Mouse (Mus musculus) intestine, embryonic 15.5 days (tissue): ENCODE data around the gene Tmem56. TPM values are rescaled to one million over a fixed set of nuclear protein-coding genes. Genes with fewer than 3 reads are reported as not detected.

Experiments
- ATAC-seq: fragments of 200-750 bp; cut with Nextera tagmentation; 2 replicates; pipeline ENCODE4 v1.8.0; 2017; ENCODE audit warnings: moderate TSS enrichment, moderate library complexity
- H3K27ac ChIP-seq: fragments of 300-500 bp; sonication (generic); 2 replicates; pipeline ENCODE4 v1.5.1; 2015; ENCODE audit warnings: mild to moderate bottlenecking, inconsistent platforms
- H3K27me3 ChIP-seq: fragments of 300-500 bp; sonication (generic); replicated peaks from 2 replicates; pipeline ENCODE4 v1.6.1; 2015; ENCODE audit warnings: inconsistent platforms
- H3K36me3 ChIP-seq: fragments of 300-500 bp; sonication (generic); 2 replicates; pipeline ENCODE4 v1.6.1; 2015; ENCODE audit warnings: inconsistent platforms
- H3K4me1 ChIP-seq: fragments of 300-500 bp; sonication (generic); replicated peaks from 2 replicates; pipeline ENCODE4 v1.6.1; 2015; ENCODE audit warnings: inconsistent platforms
- H3K4me2 ChIP-seq: fragments of 300-500 bp; sonication (generic); replicated peaks from 2 replicates; pipeline ENCODE4 v1.6.1; 2015; ENCODE audit warnings: mild to moderate bottlenecking, inconsistent platforms
- H3K4me3 ChIP-seq: fragments of 300-500 bp; sonication (generic); replicated peaks from 2 replicates; pipeline ENCODE4 v1.5.1; 2015; ENCODE audit warnings: inconsistent platforms
- H3K9ac ChIP-seq: fragments of 300-500 bp; sonication (generic); 2 replicates; pipeline ENCODE4 v1.6.1; 2015; ENCODE audit warnings: inconsistent platforms
- H3K9me3 ChIP-seq: fragments of 300-500 bp; sonication (generic); 2 replicates; pipeline ENCODE4 v1.6.1; 2016; ENCODE audit warnings: inconsistent platforms
- WGBS: fragments of 180-500 bp; shearing (Covaris S2); methylation state at CpG from one replicate; pipeline ENCODE4 v1.1.7; 2015; 5-methylcytosine and 5-hydroxymethylcytosine counted together
- polyA plus RNA-seq: library from polyadenylated mRNA; unstranded; fragments of >200 nt; fragmentation: Nextera tagmentation; extraction: Ambion mirVana; gene quantifications from 2 replicates; pipeline ENCODE4 v1.2.1, GENCODE M21; 2015

Gene Tmem56
- polyA plus RNA-seq, 1 experiment from 2014 or later = 1.2 TPM

DNA sequence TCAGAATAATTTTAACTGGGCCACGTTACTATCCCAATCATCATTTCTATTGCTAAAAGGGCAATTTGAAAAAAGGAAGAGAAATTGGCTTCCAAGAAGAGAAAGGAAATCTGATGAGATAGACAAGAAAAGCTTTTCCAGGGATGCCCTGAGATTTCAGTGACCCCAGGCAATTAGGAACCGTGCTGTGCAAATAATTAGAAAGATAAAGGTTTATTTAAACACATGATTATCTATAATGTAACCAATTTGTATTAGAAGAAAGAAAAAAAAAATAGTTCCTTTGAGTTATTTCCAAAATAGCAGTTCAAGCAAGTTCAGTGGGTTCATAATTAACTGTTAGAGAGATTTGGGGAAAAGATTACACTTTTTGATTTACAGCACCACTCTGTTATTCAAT lies 110.2 kb downstream of the Tmem56 start:
- Histone ChIP-seq H3K27me3 (no peaks in the 10 kb centered on the region), H3K36me3 (no peaks in the 10 kb centered on the region), H3K27ac (no peak overlapping the region), H3K9me3 (no peaks in the 10 kb centered on the region), H3K4me2 (no peak overlapping the region), H3K9ac (no peak overlapping the region), H3K4me3 (no peak overlapping the region), H3K4me1 (no peaks in the 10 kb centered on the region)
- no peak for ATAC-seq
- WGBS = 76% methylated on average over 2 of the region's 2 CpGs

DNA sequence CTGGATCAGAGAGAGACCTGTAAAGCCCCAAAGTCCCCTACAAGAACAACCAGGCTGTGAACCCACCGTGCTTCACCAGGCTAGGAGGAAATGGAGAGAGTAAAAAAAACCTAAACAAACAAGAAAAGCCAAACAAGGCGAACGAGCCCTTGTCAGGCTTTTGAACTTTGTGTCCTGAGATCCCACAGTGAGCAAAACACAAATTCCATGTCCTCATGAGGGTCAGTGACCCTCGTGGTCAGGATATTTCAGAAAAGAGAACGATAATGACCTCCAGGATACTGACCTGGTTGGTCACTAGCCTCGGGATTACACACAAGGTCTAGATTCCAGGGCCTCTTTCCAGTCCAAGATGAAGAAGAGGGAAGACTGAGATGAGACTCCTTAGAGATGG lies 111.0 kb downstream of the Tmem56 start:
- Histone ChIP-seq H3K27me3 (no peaks in the 10 kb centered on the region), H3K9ac (no peak overlapping the region), H3K36me3 (no peaks in the 10 kb centered on the region), H3K27ac (no peak overlapping the region), H3K4me3 (peak overlapping the region; percentile 68), H3K9me3 (no peaks in the 10 kb centered on the region), H3K4me1 (no peaks in the 10 kb centered on the region), H3K4me2 (peak overlapping the region; percentile 80)
- WGBS = 38% methylated on average over 6 of the region's 6 CpGs
- ATAC-seq = no peak

DNA sequence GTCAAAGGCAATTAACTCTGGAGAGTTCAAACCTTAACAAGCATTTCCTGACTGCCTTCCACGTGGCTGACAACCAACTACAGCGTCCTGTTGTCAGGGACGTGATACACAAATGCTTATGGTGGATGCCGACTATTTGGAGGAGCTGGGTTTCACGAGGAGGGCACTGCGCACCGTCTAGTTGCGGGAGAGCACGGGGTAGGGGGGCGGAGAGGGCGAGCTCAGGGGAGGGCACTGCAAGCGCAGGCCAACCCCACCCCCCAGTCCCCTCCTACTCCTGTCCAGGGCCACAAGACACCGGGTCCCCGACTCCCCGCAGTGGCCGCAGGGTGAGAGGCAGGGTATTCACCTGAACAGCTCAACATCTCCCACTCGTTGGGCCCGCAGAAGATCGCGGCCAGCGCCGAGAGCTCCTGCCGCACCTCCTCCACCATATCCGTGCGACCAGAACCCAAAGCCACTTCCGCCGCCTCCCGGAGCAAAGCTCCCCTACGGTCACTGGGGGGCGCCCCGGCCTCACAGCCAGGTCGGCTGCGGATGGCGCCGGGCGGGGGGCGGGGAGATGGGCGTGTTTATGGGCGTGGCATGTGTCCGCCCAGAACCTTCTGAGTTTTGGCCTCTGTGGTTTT lies 111.5 kb downstream of the Tmem56 start, which contains the start of gene Rwdd3:
Gene Rwdd3, minus strand, starts transcription at position 453 of the 629 bp plus-strand sequence.
- Histone ChIP-seq H3K4me3 (peak within 1 kb of the TSS; percentile 68), H3K4me1 (no peaks in the 10 kb centered on the region), H3K36me3 (no peaks in the 10 kb centered on the region), H3K4me2 (peak within 1 kb of the TSS; percentile 80), H3K9me3 (no peaks in the 10 kb centered on the region), H3K9ac (peak within 1 kb of the TSS; percentile 71), H3K27me3 (no peaks in the 10 kb centered on the region), H3K27ac (peak within 1 kb of the TSS; percentile 78; the same call in 1 of the 2 replicates)
- under 1% methylated on average over 40 of the region's 40 CpGs for WGBS
- ATAC-seq = peak; percentile 98

DNA sequence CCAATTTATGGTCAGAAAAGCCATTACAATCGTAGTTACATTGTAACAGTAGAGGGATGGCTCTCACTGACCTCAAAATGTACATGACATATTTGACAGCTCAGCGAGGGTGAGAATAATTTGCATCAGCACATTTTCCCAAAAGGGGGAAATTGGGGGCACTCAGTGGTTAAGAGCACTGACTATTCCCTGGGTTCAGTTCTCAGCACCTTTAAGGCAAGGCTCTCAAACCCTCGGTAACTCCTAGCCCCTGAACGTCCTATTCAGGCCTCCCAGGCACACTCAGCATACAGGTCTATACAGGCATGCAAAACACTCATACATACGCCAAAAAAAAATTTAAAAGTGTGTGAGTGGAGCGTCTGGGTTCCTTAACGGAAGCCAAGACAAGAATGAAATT lies 112.3 kb downstream of the Tmem56 start:
- H3K36me3 ChIP-seq = no peaks in the 10 kb centered on the region
- no peaks in the 10 kb centered on the region for H3K27me3 ChIP-seq
- H3K4me2 ChIP-seq = peak overlapping the region; percentile 80
- H3K9ac ChIP-seq = no peak overlapping the region; the same call in 1 of the 2 replicates
- WGBS = 50% methylated on average over 7 of the region's 7 CpGs
- ATAC-seq = no peak
- peak overlapping the region; percentile 68; the same call in 1 of the 2 replicates for H3K4me3 ChIP-seq
- H3K4me1 ChIP-seq = no peaks in the 10 kb centered on the region
- H3K9me3 ChIP-seq = no peaks in the 10 kb centered on the region
- no peak overlapping the region for H3K27ac ChIP-seq

DNA sequence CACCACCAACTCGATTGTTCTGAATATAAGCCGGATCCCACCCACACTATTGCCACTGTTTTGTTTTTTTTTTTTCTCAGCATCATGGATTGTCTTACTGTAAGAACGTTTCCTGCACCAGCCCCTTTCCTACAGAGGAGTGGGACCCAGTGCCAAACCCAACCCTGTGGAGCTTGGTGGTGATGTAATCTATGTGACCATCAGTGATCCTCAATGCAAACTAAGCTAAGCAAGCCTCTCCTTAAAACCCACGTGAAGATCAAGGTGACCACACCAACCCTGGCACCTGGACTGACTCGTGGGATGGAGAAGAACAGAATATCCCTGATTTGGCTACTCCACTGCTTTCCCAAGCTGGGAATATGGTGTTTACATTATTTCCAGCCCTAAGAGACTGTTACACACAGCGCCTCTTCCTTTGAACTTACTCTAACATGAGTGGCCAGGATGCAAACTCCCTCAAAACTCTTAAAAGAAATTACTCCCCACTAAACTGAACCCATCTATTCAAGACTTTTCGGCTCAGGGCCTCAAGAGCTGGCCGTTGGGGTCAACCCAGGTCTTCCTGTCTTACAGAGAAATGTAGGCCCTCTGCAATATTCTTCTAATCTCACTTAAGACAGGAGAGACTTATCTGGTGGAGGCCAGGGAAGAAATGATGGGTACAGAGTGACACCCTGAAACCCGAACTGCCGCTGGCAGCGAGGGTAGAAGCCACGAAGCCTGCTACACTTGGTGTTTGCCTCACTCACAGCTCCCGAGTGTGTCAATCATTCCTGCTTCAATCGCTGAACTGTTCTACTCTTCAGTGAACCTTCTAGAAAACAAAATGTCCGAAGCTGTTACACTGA lies 113.6 kb downstream of the Tmem56 start:
- Histone ChIP-seq H3K27me3 (no peaks in the 10 kb centered on the region), H3K27ac (no peak overlapping the region), H3K4me2 (no peak overlapping the region), H3K9ac (no peak overlapping the region), H3K9me3 (no peaks in the 10 kb centered on the region), H3K36me3 (no peaks in the 10 kb centered on the region), H3K4me1 (no peaks in the 10 kb centered on the region), H3K4me3 (no peak overlapping the region)
- ATAC-seq = no peak
- WGBS = 72% methylated on average over 15 of the region's 15 CpGs

DNA sequence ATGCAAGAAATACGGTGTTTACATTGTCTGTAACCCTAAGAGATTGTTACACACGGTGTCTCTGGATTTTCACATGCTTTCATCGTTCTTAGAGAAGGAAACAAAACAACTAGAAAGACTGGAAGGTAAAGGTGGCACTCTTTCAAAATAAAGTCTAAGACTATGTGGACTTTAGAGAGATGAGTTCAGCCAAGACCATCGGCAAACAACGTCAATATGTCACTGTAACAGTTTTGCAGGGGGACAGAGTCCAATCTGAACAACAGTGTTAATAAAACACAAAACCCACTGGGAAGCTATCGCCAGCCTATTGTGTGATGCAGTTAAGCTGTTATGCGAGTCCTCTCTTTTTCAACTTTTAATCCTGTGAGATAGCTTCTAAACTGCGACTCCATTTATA lies 114.3 kb downstream of the Tmem56 start:
- H3K4me1 ChIP-seq = no peaks in the 10 kb centered on the region
- WGBS = 72% methylated on average over 8 of the region's 8 CpGs
- ATAC-seq = no peak
- no peak overlapping the region for H3K9ac ChIP-seq
- no peak overlapping the region for H3K4me2 ChIP-seq
- no peak overlapping the region for H3K27ac ChIP-seq
- no peaks in the 10 kb centered on the region for H3K9me3 ChIP-seq
- H3K36me3 ChIP-seq = no peaks in the 10 kb centered on the region
- H3K27me3 ChIP-seq = no peaks in the 10 kb centered on the region
- H3K4me3 ChIP-seq = no peak overlapping the region

DNA sequence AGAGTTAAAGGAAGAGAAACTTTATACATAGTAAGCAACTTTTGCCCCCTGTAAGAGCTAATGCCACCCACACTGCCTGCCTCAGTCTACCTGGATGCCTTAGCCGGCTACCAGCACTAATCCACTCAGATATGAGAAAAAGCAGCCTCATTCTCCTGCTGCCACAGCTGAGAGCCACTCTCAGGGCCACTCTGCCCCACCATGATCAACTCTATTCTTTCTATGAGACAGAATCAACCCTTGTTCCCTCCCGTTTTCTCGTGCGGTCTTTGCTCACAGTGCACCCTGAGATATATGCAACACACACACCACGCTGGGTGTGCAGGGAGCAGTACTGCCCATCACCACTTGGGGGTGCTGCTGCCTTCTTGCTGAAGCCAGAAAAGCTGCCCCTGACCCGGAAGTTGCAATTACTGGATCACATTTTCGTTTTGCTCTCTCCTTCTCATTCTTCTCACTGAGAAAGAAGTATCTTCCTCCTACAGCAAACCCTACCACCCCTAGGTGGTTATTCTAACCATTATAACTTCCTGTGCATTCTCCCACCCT lies 119.6 kb downstream of the Tmem56 start:
- Histone ChIP-seq H3K4me1 (no peaks in the 10 kb centered on the region), H3K4me3 (no peak overlapping the region), H3K4me2 (no peak overlapping the region), H3K27ac (no peak overlapping the region), H3K9me3 (no peaks in the 10 kb centered on the region), H3K27me3 (no peaks in the 10 kb centered on the region), H3K36me3 (no peaks in the 10 kb centered on the region), H3K9ac (no peak overlapping the region)
- peak; percentile 12; the same call in 1 of the 2 replicates for ATAC-seq
- WGBS = 49% methylated on average over 7 of the region's 7 CpGs

DNA sequence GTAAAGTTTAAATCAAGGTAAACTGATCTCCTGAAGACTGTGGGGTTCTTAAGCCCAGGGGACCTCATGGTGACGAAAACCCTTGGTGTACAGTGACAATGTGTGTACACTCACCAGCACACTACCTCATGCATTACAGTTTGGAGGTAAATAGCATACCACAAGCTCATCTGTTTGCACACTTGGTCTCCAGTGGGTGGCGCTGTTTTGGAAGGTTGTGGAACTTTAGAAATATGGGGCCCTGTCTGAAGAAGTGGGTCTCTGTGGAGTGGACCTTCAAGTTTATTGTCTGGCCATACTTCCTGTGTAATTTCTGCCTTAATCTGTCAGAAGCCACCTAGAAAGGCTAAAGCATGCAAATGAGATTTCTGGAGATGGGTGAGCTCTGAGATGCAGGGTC lies 121.2 kb downstream of the Tmem56 start:
- Histone ChIP-seq H3K9ac (no peak overlapping the region), H3K27me3 (no peaks in the 10 kb centered on the region), H3K4me2 (no peak overlapping the region), H3K4me3 (no peak overlapping the region), H3K4me1 (no peaks in the 10 kb centered on the region), H3K27ac (no peak overlapping the region), H3K9me3 (no peaks in the 10 kb centered on the region), H3K36me3 (no peaks in the 10 kb centered on the region)
- WGBS = 50% methylated on average over 2 of the region's 2 CpGs
- ATAC-seq = no peak

DNA sequence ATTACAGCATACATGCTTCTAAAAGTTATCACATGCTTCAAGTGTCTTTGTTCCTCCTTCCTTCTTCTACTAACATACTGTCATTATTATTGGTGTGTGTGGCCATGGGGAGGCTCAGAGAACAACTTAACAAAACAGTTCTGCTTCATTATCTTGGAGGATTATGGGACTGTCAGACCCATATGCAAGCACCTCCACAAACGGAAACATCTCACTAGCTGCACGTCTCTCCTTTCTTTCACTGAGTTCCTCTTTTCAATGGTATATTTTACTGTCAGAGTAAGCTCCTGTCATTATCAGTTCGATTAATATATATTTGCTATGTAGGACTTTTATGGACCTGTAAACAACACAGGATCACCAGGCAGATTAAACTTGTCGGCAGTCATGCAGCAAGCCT lies 122.5 kb downstream of the Tmem56 start:
- no peak for ATAC-seq
- no peak overlapping the region for H3K9ac ChIP-seq
- WGBS = 40% methylated on average over 4 of the region's 4 CpGs
- no peak overlapping the region for H3K27ac ChIP-seq
- no peaks in the 10 kb centered on the region for H3K27me3 ChIP-seq
- H3K9me3 ChIP-seq = no peaks in the 10 kb centered on the region
- no peak overlapping the region for H3K4me3 ChIP-seq
- H3K4me1 ChIP-seq = no peaks in the 10 kb centered on the region
- no peaks in the 10 kb centered on the region for H3K36me3 ChIP-seq
- H3K4me2 ChIP-seq = no peak overlapping the region

DNA sequence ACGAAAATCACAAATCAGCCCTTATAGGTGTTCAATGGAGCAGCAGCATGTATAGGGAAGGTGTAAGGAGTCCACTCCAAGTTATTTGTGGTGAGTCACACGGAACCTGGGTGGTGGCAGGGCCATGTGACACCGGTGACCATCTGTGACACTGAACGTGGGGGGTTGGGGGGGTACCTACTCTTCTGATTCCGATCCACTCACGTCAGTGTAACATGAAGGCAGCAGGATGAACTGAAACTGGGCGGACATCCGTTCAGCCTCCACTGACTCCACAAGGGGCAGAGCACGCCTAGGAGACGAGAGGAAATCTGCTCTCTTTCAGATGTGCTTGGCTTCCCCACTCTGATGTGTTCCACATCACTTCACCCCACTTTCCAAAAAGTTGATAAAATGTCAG lies 123.3 kb downstream of the Tmem56 start:
- no peak overlapping the region for H3K27ac ChIP-seq
- no peak for ATAC-seq
- H3K4me3 ChIP-seq = no peak overlapping the region
- H3K9me3 ChIP-seq = no peaks in the 10 kb centered on the region
- no peaks in the 10 kb centered on the region for H3K4me1 ChIP-seq
- WGBS = 78% methylated on average over 10 of the region's 10 CpGs
- H3K9ac ChIP-seq = no peak overlapping the region
- H3K27me3 ChIP-seq = no peaks in the 10 kb centered on the region
- H3K36me3 ChIP-seq = no peaks in the 10 kb centered on the region
- H3K4me2 ChIP-seq = no peak overlapping the region

DNA sequence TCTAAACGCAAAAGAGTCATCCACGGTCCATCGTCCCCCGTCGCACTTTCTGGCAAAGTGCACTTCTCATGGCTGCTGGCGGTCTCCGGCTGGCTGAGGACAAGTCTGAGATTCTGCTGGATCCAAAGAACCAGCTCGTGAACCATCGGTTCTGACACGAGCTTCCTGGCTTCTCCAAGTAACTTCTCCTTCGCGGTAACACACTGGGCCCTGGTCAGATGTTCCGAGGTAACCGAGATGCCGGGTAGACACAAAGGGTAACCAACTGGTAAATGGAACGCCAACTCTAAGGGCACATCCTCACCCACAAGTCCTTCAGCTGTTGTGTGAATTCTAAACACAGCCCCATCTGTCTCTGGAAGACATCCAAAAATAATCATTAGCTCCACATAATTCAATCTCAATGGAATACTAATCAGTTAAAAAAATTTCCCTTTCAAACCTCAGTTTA lies 124.0 kb downstream of the Tmem56 start:
- ATAC-seq = no peak
- Histone ChIP-seq H3K9me3 (no peaks in the 10 kb centered on the region), H3K4me3 (no peak overlapping the region), H3K4me2 (no peak overlapping the region), H3K27ac (no peak overlapping the region), H3K27me3 (no peaks in the 10 kb centered on the region), H3K9ac (no peak overlapping the region), H3K36me3 (no peaks in the 10 kb centered on the region), H3K4me1 (no peaks in the 10 kb centered on the region)
- 85% methylated on average over 16 of the region's 16 CpGs for WGBS

DNA sequence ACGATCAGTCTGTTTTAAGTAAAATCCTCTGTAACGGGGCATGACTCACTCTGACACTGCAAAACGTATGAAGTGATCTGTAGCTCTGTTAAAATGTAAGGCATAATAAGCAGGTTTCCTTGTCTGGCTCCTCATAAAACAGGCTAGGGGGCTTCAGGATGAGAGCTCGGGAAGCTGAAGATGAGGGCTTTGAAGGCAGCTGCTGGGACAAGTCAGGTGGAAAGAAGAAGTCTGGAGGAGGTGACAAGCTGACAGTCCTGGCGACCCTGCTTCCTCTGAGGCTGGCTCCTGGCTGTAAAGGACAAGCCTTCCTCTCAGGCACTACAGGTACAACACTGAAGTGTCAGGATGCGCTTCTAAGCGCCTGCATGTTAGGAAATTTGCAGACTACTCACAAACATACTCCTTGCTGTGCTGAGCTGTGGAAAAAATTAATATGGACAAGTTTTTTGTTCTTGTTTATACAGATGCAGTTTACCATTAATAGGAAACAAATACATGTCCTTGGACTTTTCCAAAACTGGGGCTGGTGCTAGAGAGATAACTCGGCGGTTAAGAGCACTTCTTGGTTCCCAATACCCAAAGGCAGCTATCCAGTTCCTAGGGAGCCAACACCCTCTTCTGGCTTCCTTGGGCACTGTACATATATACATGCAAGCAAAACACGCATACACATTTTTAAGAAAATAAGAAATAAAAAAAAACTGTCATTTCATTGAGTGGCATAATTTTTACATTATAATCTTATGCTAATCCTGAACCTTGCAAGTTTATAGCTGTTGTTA lies 125.2 kb downstream of the Tmem56 start:
- ATAC-seq = no peak
- Histone ChIP-seq H3K4me1 (no peaks in the 10 kb centered on the region), H3K9me3 (no peaks in the 10 kb centered on the region), H3K36me3 (no peaks in the 10 kb centered on the region), H3K4me3 (no peak overlapping the region), H3K9ac (no peak overlapping the region), H3K27ac (no peak overlapping the region), H3K4me2 (no peak overlapping the region), H3K27me3 (no peaks in the 10 kb centered on the region)
- 71% methylated on average over 10 of the region's 10 CpGs for WGBS
